Mouse (Mus musculus): ENCODE results near the gene Zfp566. TPM values are rescaled to one million over a fixed set of nuclear protein-coding genes. Genes with fewer than 3 reads are reported as not detected.

The Zfp566 gene
- polyA plus RNA-seq, 1 experiment from 2014 or later: 5.3 TPM

- H3K9me3 ChIP-seq (ENCODE audit: control insufficient read depth, low read length): no peaks in the 10 kb centered on the region
- no peak for ATAC-seq
- H3K9ac ChIP-seq (ENCODE audit: low read depth, low read length): no peak overlapping the region
- no peak overlapping the region for H3K4me3 ChIP-seq (ENCODE audit: low read length)
- WGBS: 79% methylated on average over 5 of the region's 5 CpGs
- H3K27me3 ChIP-seq (replicated peaks; ENCODE audit: control insufficient read depth, insufficient read depth, low read length): no peaks in the 10 kb centered on the region
- H3K36me3 ChIP-seq (ENCODE audit: control insufficient read depth, insufficient read depth, low read length): no peaks in the 10 kb centered on the region
- no peak overlapping the region for H3K4me2 ChIP-seq (ENCODE audit: low read depth, low read length)
- no peaks in the 10 kb centered on the region for H3K4me1 ChIP-seq (ENCODE audit: control insufficient read depth, insufficient read depth, low read length)
- no peak overlapping the region for H3K27ac ChIP-seq (ENCODE audit: low read length)
Observed at GRCm38 (mm10) chr7:30064622-30065021, 25.7 kb downstream of the Zfp566 start.

- H3K9ac ChIP-seq (ENCODE audit: low read depth, low read length): no peak overlapping the region
- no peak overlapping the region for H3K27ac ChIP-seq (ENCODE audit: low read length)
- H3K9me3 ChIP-seq (ENCODE audit: control insufficient read depth, low read length): no peaks in the 10 kb centered on the region
- H3K4me1 ChIP-seq (ENCODE audit: control insufficient read depth, insufficient read depth, low read length): no peaks in the 10 kb centered on the region
- no peak overlapping the region for H3K4me2 ChIP-seq (ENCODE audit: low read depth, low read length)
- 90% methylated on average over 5 of the region's 5 CpGs for WGBS
- no peak overlapping the region for H3K4me3 ChIP-seq (ENCODE audit: low read length)
- no peaks in the 10 kb centered on the region for H3K36me3 ChIP-seq (ENCODE audit: control insufficient read depth, insufficient read depth, low read length)
- H3K27me3 ChIP-seq (replicated peaks; ENCODE audit: control insufficient read depth, insufficient read depth, low read length): no peaks in the 10 kb centered on the region
- no peak for ATAC-seq
Observed at GRCm38 (mm10) chr7:30062478-30062877, 27.8 kb downstream of the Zfp566 start.

- no peak overlapping the region for H3K4me2 ChIP-seq (ENCODE audit: low read depth, low read length)
- H3K9me3 ChIP-seq (ENCODE audit: control insufficient read depth, low read length): no peaks in the 10 kb centered on the region
- no peak overlapping the region for H3K27ac ChIP-seq (ENCODE audit: low read length)
- no peaks in the 10 kb centered on the region for H3K4me1 ChIP-seq (ENCODE audit: control insufficient read depth, insufficient read depth, low read length)
- no peak for ATAC-seq
- H3K27me3 ChIP-seq (replicated peaks; ENCODE audit: control insufficient read depth, insufficient read depth, low read length): no peaks in the 10 kb centered on the region
- no peak overlapping the region for H3K9ac ChIP-seq (ENCODE audit: low read depth, low read length)
- H3K4me3 ChIP-seq (ENCODE audit: low read length): no peak overlapping the region
- peaks cover 4% of the 10 kb centered on the region for H3K36me3 ChIP-seq (ENCODE audit: control insufficient read depth, insufficient read depth, low read length)
- 87% methylated on average over 6 of the region's 6 CpGs for WGBS
Observed at GRCm38 (mm10) chr7:30060341-30060740, 30.0 kb downstream of the Zfp566 start.

- Histone ChIP-seq H3K4me1 (ENCODE audit: control insufficient read depth, insufficient read depth, low read length) (peaks cover 3% of the 10 kb centered on the region; the same call in 1 of the 2 replicates), H3K4me3 (ENCODE audit: low read length) (no peak overlapping the region), H3K9ac (ENCODE audit: low read depth, low read length) (no peak overlapping the region), H3K27me3 (replicated peaks; ENCODE audit: control insufficient read depth, insufficient read depth, low read length) (no peaks in the 10 kb centered on the region), H3K36me3 (ENCODE audit: control insufficient read depth, insufficient read depth, low read length) (peaks cover 4% of the 10 kb centered on the region), H3K4me2 (ENCODE audit: low read depth, low read length) (no peak overlapping the region), H3K9me3 (ENCODE audit: control insufficient read depth, low read length) (no peaks in the 10 kb centered on the region), H3K27ac (ENCODE audit: low read length) (no peak overlapping the region)
- no peak for ATAC-seq
- WGBS: 5% methylated on average over 3 of the region's 3 CpGs
Observed at GRCm38 (mm10) chr7:30053591-30053990, 36.7 kb downstream of the Zfp566 start.

- Histone ChIP-seq H3K4me1 (ENCODE audit: control insufficient read depth, insufficient read depth, low read length) (peaks cover 3% of the 10 kb centered on the region; the same call in 1 of the 2 replicates), H3K4me2 (ENCODE audit: low read depth, low read length) (peak within 1 kb of the TSS; percentile 90), H3K27me3 (replicated peaks; ENCODE audit: control insufficient read depth, insufficient read depth, low read length) (no peaks in the 10 kb centered on the region), H3K4me3 (ENCODE audit: low read length) (peak within 1 kb of the TSS; percentile 80), H3K9ac (ENCODE audit: low read depth, low read length) (peak within 1 kb of the TSS; percentile 81), H3K27ac (ENCODE audit: low read length) (peak within 1 kb of the TSS; percentile 67; the same call in 1 of the 2 replicates), H3K9me3 (ENCODE audit: control insufficient read depth, low read length) (no peaks in the 10 kb centered on the region), H3K36me3 (ENCODE audit: control insufficient read depth, insufficient read depth, low read length) (no peaks in the 10 kb centered on the region)
- peak; percentile 99 for ATAC-seq
- WGBS: under 1% methylated on average over 40 of the region's 40 CpGs
Observed at GRCm38 (mm10) chr7:30050882-30051548, 39.3 kb downstream of the Zfp566 start, which contains the start of gene Zfp14. Gene Zfp14 (minus strand): TSS chr7:30051380.

GRCm38 (mm10) chr7:30048126-30048525 lies 42.2 kb downstream of the Zfp566 start:
- Histone ChIP-seq H3K27ac (ENCODE audit: low read length) (no peak overlapping the region), H3K9me3 (ENCODE audit: control insufficient read depth, low read length) (no peaks in the 10 kb centered on the region), H3K4me3 (ENCODE audit: low read length) (no peak overlapping the region), H3K27me3 (replicated peaks; ENCODE audit: control insufficient read depth, insufficient read depth, low read length) (no peaks in the 10 kb centered on the region), H3K4me1 (ENCODE audit: control insufficient read depth, insufficient read depth, low read length) (peaks cover 3% of the 10 kb centered on the region; the same call in 1 of the 2 replicates), H3K4me2 (ENCODE audit: low read depth, low read length) (no peak overlapping the region), H3K9ac (ENCODE audit: low read depth, low read length) (no peak overlapping the region), H3K36me3 (ENCODE audit: control insufficient read depth, insufficient read depth, low read length) (no peaks in the 10 kb centered on the region)
- ATAC-seq: no peak
- 84% methylated on average over 4 of the region's 4 CpGs for WGBS

- no peaks in the 10 kb centered on the region for H3K9me3 ChIP-seq (ENCODE audit: control insufficient read depth, low read length)
- no peaks in the 10 kb centered on the region for H3K36me3 ChIP-seq (ENCODE audit: control insufficient read depth, insufficient read depth, low read length)
- H3K4me1 ChIP-seq (ENCODE audit: control insufficient read depth, insufficient read depth, low read length): no peaks in the 10 kb centered on the region
- WGBS: 59% methylated on average over 9 of the region's 9 CpGs
- H3K4me3 ChIP-seq (ENCODE audit: low read length): no peak overlapping the region
- ATAC-seq: no peak
- no peak overlapping the region for H3K4me2 ChIP-seq (ENCODE audit: low read depth, low read length)
- H3K27me3 ChIP-seq (replicated peaks; ENCODE audit: control insufficient read depth, insufficient read depth, low read length): no peaks in the 10 kb centered on the region
- H3K9ac ChIP-seq (ENCODE audit: low read depth, low read length): no peak overlapping the region
- H3K27ac ChIP-seq (ENCODE audit: low read length): no peak overlapping the region
Observed at GRCm38 (mm10) chr7:30044354-30044753, 46.0 kb downstream of the Zfp566 start.

- Histone ChIP-seq H3K4me1 (ENCODE audit: control insufficient read depth, insufficient read depth, low read length) (no peaks in the 10 kb centered on the region), H3K27ac (ENCODE audit: low read length) (no peak overlapping the region), H3K27me3 (replicated peaks; ENCODE audit: control insufficient read depth, insufficient read depth, low read length) (no peaks in the 10 kb centered on the region), H3K4me3 (ENCODE audit: low read length) (no peak overlapping the region), H3K4me2 (ENCODE audit: low read depth, low read length) (no peak overlapping the region), H3K9me3 (ENCODE audit: control insufficient read depth, low read length) (no peaks in the 10 kb centered on the region), H3K36me3 (ENCODE audit: control insufficient read depth, insufficient read depth, low read length) (no peaks in the 10 kb centered on the region), H3K9ac (ENCODE audit: low read depth, low read length) (no peak overlapping the region)
- WGBS: 94% methylated on average over 12 of the region's 12 CpGs
- no peak for ATAC-seq
Observed at GRCm38 (mm10) chr7:30034331-30034730, 56.0 kb downstream of the Zfp566 start.

- no peak for ATAC-seq
- H3K36me3 ChIP-seq (ENCODE audit: control insufficient read depth, insufficient read depth, low read length): no peaks in the 10 kb centered on the region
- no peak overlapping the region for H3K4me3 ChIP-seq (ENCODE audit: low read length)
- H3K9me3 ChIP-seq (ENCODE audit: control insufficient read depth, low read length): no peaks in the 10 kb centered on the region
- H3K4me2 ChIP-seq (ENCODE audit: low read depth, low read length): no peak overlapping the region
- no peaks in the 10 kb centered on the region for H3K4me1 ChIP-seq (ENCODE audit: control insufficient read depth, insufficient read depth, low read length)
- H3K27ac ChIP-seq (ENCODE audit: low read length): no peak overlapping the region
- H3K9ac ChIP-seq (ENCODE audit: low read depth, low read length): no peak overlapping the region
- WGBS: 87% methylated on average over 3 of the region's 3 CpGs
- no peaks in the 10 kb centered on the region for H3K27me3 ChIP-seq (replicated peaks; ENCODE audit: control insufficient read depth, insufficient read depth, low read length)
Observed at GRCm38 (mm10) chr7:30031379-30031778, 58.9 kb downstream of the Zfp566 start.

- H3K9me3 ChIP-seq (ENCODE audit: control insufficient read depth, low read length): no peaks in the 10 kb centered on the region
- no peaks in the 10 kb centered on the region for H3K4me1 ChIP-seq (ENCODE audit: control insufficient read depth, insufficient read depth, low read length)
- H3K9ac ChIP-seq (ENCODE audit: low read depth, low read length): no peak overlapping the region
- no peak overlapping the region for H3K27ac ChIP-seq (ENCODE audit: low read length)
- no peaks in the 10 kb centered on the region for H3K36me3 ChIP-seq (ENCODE audit: control insufficient read depth, insufficient read depth, low read length)
- no peak overlapping the region for H3K4me2 ChIP-seq (ENCODE audit: low read depth, low read length)
- no peaks in the 10 kb centered on the region for H3K27me3 ChIP-seq (replicated peaks; ENCODE audit: control insufficient read depth, insufficient read depth, low read length)
- no peak overlapping the region for H3K4me3 ChIP-seq (ENCODE audit: low read length)
- no peak for ATAC-seq
- WGBS: 23% methylated on average over 6 of the region's 6 CpGs
Observed at GRCm38 (mm10) chr7:30030677-30031076, 59.6 kb downstream of the Zfp566 start.
